Comparison of ENCODE assay signal across 9 mouse cellular contexts in the genomic region with DNA sequence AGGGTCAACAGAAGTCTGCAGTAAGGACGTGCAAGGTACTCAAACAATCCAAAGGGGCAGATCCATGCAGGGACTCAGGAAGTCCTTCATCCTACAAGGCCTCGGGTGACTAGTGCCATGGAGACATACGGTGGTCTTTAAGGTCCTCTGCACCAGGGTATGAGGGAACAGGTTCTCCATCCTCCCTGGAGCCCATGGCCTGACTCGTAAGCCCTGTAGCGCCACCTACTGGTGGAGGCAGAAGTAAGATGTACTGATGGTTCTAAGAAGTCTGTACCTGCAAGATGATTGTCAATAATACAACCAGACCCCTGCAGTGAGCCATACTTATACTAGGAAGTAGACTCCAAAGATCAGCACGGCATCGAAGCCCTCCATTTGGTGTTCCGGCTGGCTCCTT.
DNase-seq lines count a peak whose midpoint lies in the region; ATAC-seq and TF ChIP-seq lines count a peak whose summit lies in the region.
"Had no signal": no experiment of that assay in that cellular context is flagged by ENCODE, and none has a peak within 500 bp of the region (broad histone marks: within the 10 kb centered on the region; RNA-seq: fewer than 3 reads in every experiment).

No protein-coding gene starts in this region.

- H3K36me3 ChIP-seq in kidney, embryonic 15.5 days = no peaks in the 10 kb centered on the region
- H3K36me3 ChIP-seq in lung, postnatal 0 days (ENCODE audit: insufficient read depth, low read length) = no peaks in the 10 kb centered on the region

- ATAC-seq in kidney, embryonic 15.5 days (replicated peaks; ENCODE audit: low FRiP score) = no peak
- 0 out of 2 replicates have a peak, but pooled peaks have one; percentile 15 for ATAC-seq in lung, postnatal 0 days

- H3K27me3 ChIP-seq in kidney, embryonic 15.5 days = peaks cover 50% of the 10 kb centered on the region
- H3K27me3 ChIP-seq in lung, postnatal 0 days (replicated peaks; ENCODE audit: insufficient read depth, low read length) = no peaks in the 10 kb centered on the region

- TF ChIP-seq EP300 in lung, postnatal 0 days (IDR thresholded peaks at IDR 0.05) = no peak

- WGBS in kidney, embryonic 15.5 days = 41% methylated on average over 8 of the region's 8 CpGs
- 31% methylated on average over 8 of the region's 8 CpGs for WGBS in lung, postnatal 0 days

- no peaks in the 10 kb centered on the region for H3K9me3 ChIP-seq in kidney, embryonic 15.5 days (replicated peaks)
- H3K9me3 ChIP-seq in lung, postnatal 0 days (ENCODE audit: low read length) = no peaks in the 10 kb centered on the region

- no peak overlapping the region for H3K27ac ChIP-seq in kidney, embryonic 15.5 days
- no peak overlapping the region for H3K27ac ChIP-seq in lung, postnatal 0 days (ENCODE audit: low read length)

- H3K4me2 ChIP-seq in kidney, embryonic 15.5 days = no peak overlapping the region
- H3K4me2 ChIP-seq in lung, postnatal 0 days (replicated peaks; ENCODE audit: low read depth, low read length) = no peak overlapping the region

- H3K4me1 ChIP-seq in kidney, embryonic 15.5 days = peaks cover 26% of the 10 kb centered on the region
- no peaks in the 10 kb centered on the region for H3K4me1 ChIP-seq in lung, postnatal 0 days (ENCODE audit: insufficient read depth, low read depth, low read length)

- H3K9ac ChIP-seq in kidney, embryonic 15.5 days = no peak overlapping the region
- H3K9ac ChIP-seq in lung, postnatal 0 days (replicated peaks; ENCODE audit: low read depth) = no peak overlapping the region

- peak; percentile 95 for TF ChIP-seq CTCF in lung, postnatal 0 days (IDR thresholded peaks at IDR 0.05)

- no peak overlapping the region for H3K4me3 ChIP-seq in kidney, embryonic 15.5 days (replicated peaks)
- no peak overlapping the region for H3K4me3 ChIP-seq in lung, postnatal 0 days (ENCODE audit: low read depth, low read length)
- H3K4me3 ChIP-seq: erythroblast, embryonic 14.5 days had no signal

- peak; percentile 68 for DNase-seq in kidney, adult 18-20 months
- peak; percentile 91 to 93 for DNase-seq in cerebellum, adult 18-20 months
- DNase-seq in frontal cortex, postnatal 36 days (ENCODE audit: low spot score in 2 of 2) = peak; percentile 85 to 88
- peak; percentile 89 for DNase-seq in layer of hippocampus, adult 11-12 months (ENCODE audit: low spot score)
- DNase-seq in lung, postnatal 0 days (ENCODE audit: low spot score) = peak; percentile 87
- DNase-seq in right cerebral cortex, adult 2 months (ENCODE audit: low spot score in 2 of 2) = peak; percentile 93
- DNase-seq in urinary bladder, postnatal 25 days (ENCODE audit: low spot score) = peak; percentile 86
